Mouse (Mus musculus) liver, postnatal 0 days (tissue): ENCODE results near the gene Alpl. TPM values are rescaled to one million over a fixed set of nuclear protein-coding genes. Genes with fewer than 3 reads are reported as not detected.

ENCODE experiments used
- ATAC-seq: fragments of 200-750 bp; cut with Nextera tagmentation; 2 replicates; pipeline ENCODE4 v1.8.0; 2017; ENCODE audit warnings: mild to moderate bottlenecking, moderate library complexity
- DNase-seq: peaks from one replicate; pipeline ENCODE4 v3.0.0-alpha.2; 2016
- H3K27ac ChIP-seq: fragments of 300-500 bp; sonication (generic); 2 replicates; pipeline ENCODE4 v1.5.1; 2014; ENCODE audit warnings: antibody characterized with exemption, moderate library complexity, mild to moderate bottlenecking, low read depth
- H3K27me3 ChIP-seq: fragments of 300-500 bp; sonication (generic); 2 replicates; pipeline ENCODE4 v1.6.1; 2014; ENCODE audit warnings: low read length, control low read depth, mixed read lengths; ENCODE audit not compliant: insufficient read depth
- H3K36me3 ChIP-seq: fragments of 300-500 bp; sonication (generic); replicated peaks from 2 replicates; pipeline ENCODE4 v1.6.1; 2014; ENCODE audit warnings: mild to moderate bottlenecking, control low read depth, low read length, moderate library complexity, mixed read lengths; ENCODE audit not compliant: insufficient read depth
- H3K4me1 ChIP-seq: fragments of 300-500 bp; sonication (generic); 2 replicates; pipeline ENCODE4 v1.6.1; 2014; ENCODE audit warnings: antibody characterized with exemption, mild to moderate bottlenecking, control low read depth; ENCODE audit not compliant: insufficient read depth
- H3K4me2 ChIP-seq: fragments of 300-500 bp; sonication (generic); 2 replicates; pipeline ENCODE4 v1.6.1; 2014; ENCODE audit warnings: low read depth, mild to moderate bottlenecking, low read length, moderate library complexity, mixed read lengths
- H3K4me3 ChIP-seq: fragments of 300-500 bp; sonication (generic); 2 replicates; pipeline ENCODE4 v1.5.1; 2014; ENCODE audit warnings: low read depth, low read length
- H3K9ac ChIP-seq: fragments of 300-500 bp; sonication (generic); replicated peaks from 2 replicates; pipeline ENCODE4 v1.6.1; 2014; ENCODE audit warnings: mild to moderate bottlenecking, moderate library complexity
- H3K9me3 ChIP-seq: fragments of 300-500 bp; sonication (generic); 2 replicates; pipeline ENCODE4 v1.6.1; 2016; ENCODE audit warnings: mild to moderate bottlenecking, control low read depth, low read length, mixed read lengths
- CTCF ChIP-seq: sonication (generic); IDR thresholded peaks from 2 replicates; pipeline ENCODE4 v1.5.1; 2016; ENCODE audit warnings: antibody characterized with exemption, low read depth
- EP300 ChIP-seq: IDR thresholded peaks from 2 replicates; pipeline ENCODE4 v1.6.1; 2016; ENCODE audit warnings: antibody characterized with exemption, low read depth, mild to moderate bottlenecking
- WGBS: fragments of 180-500 bp; shearing (Covaris S2); extraction: QIAGEN DNeasy Blood & Tissue Kit; methylation state at CpG from one replicate; pipeline ENCODE4 v1.1.7; 2014; ENCODE audit not compliant: insufficient replicate concordance; 5-methylcytosine and 5-hydroxymethylcytosine counted together
- polyA plus RNA-seq: library from polyadenylated mRNA; unstranded; fragments of >200 nt; fragmentation: Nextera tagmentation; extraction: Ambion mirVana; gene quantifications from 2 replicates; pipeline ENCODE4 v1.2.1, GENCODE M21; 2015

The Alpl gene
- polyA plus RNA-seq, 1 experiment from 2014 or later, result 18.7 TPM

DNA sequence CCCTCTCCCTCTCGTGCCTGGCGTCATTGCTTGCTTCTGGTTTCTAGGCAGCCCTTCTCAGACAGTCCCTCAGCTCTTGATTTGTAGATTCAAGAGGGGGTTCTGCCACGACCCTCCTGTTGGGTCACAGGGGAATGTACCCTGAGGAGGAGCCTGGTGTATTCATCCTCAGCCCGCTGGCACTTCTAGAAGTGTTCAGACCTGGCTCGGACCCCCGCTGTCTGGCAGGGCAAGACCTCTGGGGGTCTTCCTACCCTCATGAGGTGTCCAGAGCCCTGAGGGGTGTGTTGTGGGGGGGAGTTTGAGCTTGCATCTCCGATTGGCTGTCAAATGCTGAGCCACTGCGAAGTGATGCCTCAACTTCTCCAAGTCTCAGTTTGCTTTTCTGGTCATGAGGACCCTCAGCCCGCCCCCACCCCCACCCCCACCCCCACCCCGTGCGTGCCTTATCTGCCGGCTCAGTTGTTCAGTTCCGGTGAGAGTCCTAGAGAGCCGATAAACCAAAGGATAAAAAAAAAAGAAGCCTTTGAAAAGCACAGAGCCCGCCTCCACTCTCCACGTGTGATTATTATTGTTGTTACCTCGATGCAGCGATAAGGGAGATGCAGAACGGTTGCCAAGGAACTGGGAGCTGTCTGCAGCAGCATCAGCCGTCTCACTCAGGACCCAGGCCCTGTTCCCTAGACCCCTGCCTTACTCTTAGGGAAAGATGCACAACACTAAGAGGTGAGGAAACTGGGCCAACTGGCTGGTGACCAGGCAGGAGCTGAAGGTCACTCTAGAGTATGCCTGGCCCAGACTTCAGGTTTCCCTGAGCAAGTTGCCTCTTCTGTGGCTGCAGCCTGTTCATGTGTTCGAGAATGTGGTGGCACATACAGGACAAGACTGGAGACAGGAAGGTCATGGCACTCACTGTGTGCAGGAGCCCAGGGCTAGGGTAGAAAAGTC is 96.6 kb downstream of the Alpl start:
- DNase-seq, result no peak
- no peak for TF ChIP-seq EP300
- no peak for TF ChIP-seq CTCF
- WGBS, result 45% methylated on average over 21 of the region's 21 CpGs
- H3K27me3 ChIP-seq, result no peaks in the 10 kb centered on the region
- H3K4me2 ChIP-seq, result no peak overlapping the region
- H3K9me3 ChIP-seq, result no peaks in the 10 kb centered on the region
- H3K4me3 ChIP-seq, result no peak overlapping the region
- no peak overlapping the region for H3K27ac ChIP-seq
- H3K36me3 ChIP-seq, result no peaks in the 10 kb centered on the region
- no peak overlapping the region for H3K9ac ChIP-seq
- no peak for ATAC-seq
- peaks cover 15% of the 10 kb centered on the region for H3K4me1 ChIP-seq

GRCm38 (mm10) chr4:137698076-137698985 is 97.9 kb downstream of the Alpl start:
- no peaks in the 10 kb centered on the region for H3K36me3 ChIP-seq
- no peaks in the 10 kb centered on the region for H3K9me3 ChIP-seq
- no peak overlapping the region for H3K4me3 ChIP-seq
- peaks cover 15% of the 10 kb centered on the region for H3K4me1 ChIP-seq
- no peak overlapping the region for H3K9ac ChIP-seq
- no peak overlapping the region for H3K4me2 ChIP-seq
- DNase-seq (peak; percentile 82), ATAC-seq (peak; percentile 94)
- 51% methylated on average over 7 of the region's 7 CpGs for WGBS
- peak overlapping the region; percentile 57 for H3K27ac ChIP-seq
- no peak for TF ChIP-seq EP300
- TF ChIP-seq CTCF, result no peak
- no peaks in the 10 kb centered on the region for H3K27me3 ChIP-seq

GRCm38 (mm10) chr4:137697156-137697885 is 98.9 kb downstream of the Alpl start:
- Histone ChIP-seq H3K4me2 (no peak overlapping the region), H3K9ac (no peak overlapping the region), H3K27ac (peak overlapping the region; percentile 57; the same call in 1 of the 2 replicates), H3K36me3 (no peaks in the 10 kb centered on the region), H3K4me1 (peaks cover 15% of the 10 kb centered on the region), H3K4me3 (no peak overlapping the region), H3K9me3 (no peaks in the 10 kb centered on the region), H3K27me3 (no peaks in the 10 kb centered on the region)
- TF ChIP-seq CTCF (no peak), EP300 (no peak)
- ATAC-seq, result peak; percentile 51
- WGBS, result 73% methylated on average over 13 of the region's 13 CpGs
- no peak for DNase-seq

GRCm38 (mm10) chr4:137695900-137696299 is 100.3 kb downstream of the Alpl start:
- no peak for TF ChIP-seq CTCF
- no peak for TF ChIP-seq EP300
- Histone ChIP-seq H3K4me3 (no peak overlapping the region), H3K27me3 (no peaks in the 10 kb centered on the region), H3K27ac (no peak overlapping the region), H3K9ac (no peak overlapping the region), H3K4me1 (peaks cover 10% of the 10 kb centered on the region), H3K4me2 (no peak overlapping the region), H3K9me3 (no peaks in the 10 kb centered on the region), H3K36me3 (no peaks in the 10 kb centered on the region)
- ATAC-seq (no peak), DNase-seq (no peak)
- 25% methylated on average over 4 of the region's 4 CpGs for WGBS

DNA sequence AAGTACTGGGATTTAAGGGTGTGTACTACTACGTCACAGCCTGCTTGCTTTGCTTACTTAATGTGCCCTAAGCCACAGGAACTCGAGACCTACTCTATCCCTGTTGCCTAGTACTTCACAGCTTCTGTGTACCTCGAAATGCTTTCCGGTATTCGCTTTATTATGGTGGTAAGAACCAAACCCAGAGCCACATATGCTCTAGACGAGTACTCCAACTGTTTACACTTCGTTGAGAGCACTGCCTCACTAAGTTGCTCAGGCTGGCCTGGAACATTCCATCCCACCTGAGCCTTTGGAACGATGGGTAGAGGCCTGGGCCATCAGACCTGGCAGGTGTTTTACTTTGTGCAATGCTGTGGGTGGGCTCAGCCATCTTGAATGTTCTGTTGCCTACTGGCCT is 100.9 kb downstream of the Alpl start:
- Histone ChIP-seq H3K27ac (no peak overlapping the region), H3K36me3 (no peaks in the 10 kb centered on the region), H3K9me3 (no peaks in the 10 kb centered on the region), H3K4me3 (no peak overlapping the region), H3K27me3 (no peaks in the 10 kb centered on the region), H3K4me2 (no peak overlapping the region), H3K9ac (no peak overlapping the region), H3K4me1 (peaks cover 10% of the 10 kb centered on the region)
- 69% methylated on average over 8 of the region's 8 CpGs for WGBS
- DNase-seq (no peak), ATAC-seq (no peak)
- TF ChIP-seq EP300 (no peak), CTCF (no peak)
